9 mouse cellular contexts compared by ENCODE assay signal in genomic region chr13:43786171-43786795, GRCm38 (mm10). TPM values are rescaled to one million over a fixed set of nuclear protein-coding genes. Genes with fewer than 3 reads are reported as not detected.
DNase-seq lines count a peak whose midpoint lies in the region; ATAC-seq lines count a peak whose summit lies in the region.
"Had no signal": no experiment of that assay in that cellular context is flagged by ENCODE, and none has a peak within 500 bp of the region (broad histone marks: within the 10 kb centered on the region; RNA-seq: fewer than 3 reads in every experiment).

No protein-coding gene starts in this region.

- peaks cover 15% of the 10 kb centered on the region for H3K4me1 ChIP-seq in intestine, embryonic 15.5 days (replicated peaks)

- no peaks in the 10 kb centered on the region for H3K9me3 ChIP-seq in intestine, embryonic 15.5 days
- H3K9me3 ChIP-seq: liver, embryonic 13.5 days had no signal

- peak; percentile 73 to 76 for DNase-seq in B cell, adult 2 months
- peak; percentile 50 for DNase-seq in embryo, embryonic 10.5 days (ENCODE audit: low spot score)
- peak; percentile 61 for DNase-seq in lung, postnatal 10 days
- no peak for DNase-seq in right cerebral cortex, postnatal 4 days
- DNase-seq in layer of hippocampus, postnatal 14 days (ENCODE audit: low spot score in 2 of 2), result no peak
- no peak for DNase-seq in layer of hippocampus, adult 11-12 months (ENCODE audit: low spot score)
- DNase-seq in right cerebral cortex, postnatal 14 days, result no peak
- DNase-seq: liver, embryonic 13.5 days had no signal

- no peak overlapping the region for H3K9ac ChIP-seq in intestine, embryonic 15.5 days
- H3K9ac ChIP-seq: liver, embryonic 13.5 days had no signal

- H3K27ac ChIP-seq in intestine, embryonic 15.5 days, result no peak overlapping the region; the same call in 1 of the 2 replicates
- H3K27ac ChIP-seq: liver, embryonic 13.5 days had no signal

- peak overlapping the region; percentile 96 for H3K4me2 ChIP-seq in intestine, embryonic 15.5 days (replicated peaks)

- 26% methylated on average over 12 of the region's 12 CpGs for WGBS in intestine, embryonic 15.5 days

- H3K27me3 ChIP-seq in intestine, embryonic 15.5 days (replicated peaks), result no peaks in the 10 kb centered on the region; the same call in 1 of the 2 replicates

- H3K36me3 ChIP-seq in intestine, embryonic 15.5 days, result no peaks in the 10 kb centered on the region
- H3K36me3 ChIP-seq: liver, embryonic 13.5 days had no signal

- peak; percentile 70 for ATAC-seq in intestine, embryonic 15.5 days

- H3K4me3 ChIP-seq in intestine, embryonic 15.5 days (replicated peaks), result peak overlapping the region; percentile 51; the same call in 1 of the 2 replicates

RNA-seq across cellular contexts. Expression of gene Cd83, which starts 1.7 kb away (rescaled TPM):
- 9.1 and 10.3 TPM in 2 replicates for polyA plus RNA-seq in intestine, embryonic 15.5 days (2015; fragmentation: Nextera tagmentation; extraction: Ambion mirVana)
- 1 to 10 TPM; 6.6 to 7.3 TPM for total RNA-seq in layer of hippocampus, postnatal 14 days (2021)

Comparison
In these comparisons a context has a peak if more than half of its experiments do, and no peak if none do; other contexts are left out.
1. DNase-seq: peak in B cell, adult 2 months (2 of 2), embryo, embryonic 10.5 days (single experiment) and lung, postnatal 10 days (single experiment); none in right cerebral cortex, postnatal 4 days (single experiment), layer of hippocampus, postnatal 14 days (0 of 2), layer of hippocampus, adult 11-12 months (single experiment) and right cerebral cortex, postnatal 14 days (single experiment).